Mouse (Mus musculus) ES-E14 (cell line): ENCODE results near the gene Aqp9. TPM values are rescaled to one million over a fixed set of nuclear protein-coding genes. Genes with fewer than 3 reads are reported as not detected.

ENCODE experiments used
- DNase-seq: peaks from one replicate; pipeline ENCODE4 v3.0.0-alpha.2; 2013; ENCODE audit warnings: low read depth, low spot score
- H3K27ac ChIP-seq: 2 replicates; pipeline ENCODE4 v1.5.1; 2012; ENCODE audit warnings: low read depth, mild to moderate bottlenecking, low read length, moderate library complexity, mixed read lengths; ENCODE audit not compliant: poor library complexity, insufficient read depth, severe bottlenecking
- H3K36me3 ChIP-seq: 2 replicates; pipeline ENCODE4 v1.6.1; 2012; ENCODE audit warnings: mild to moderate bottlenecking, low read length, moderate library complexity, mixed read lengths; ENCODE audit not compliant: control insufficient read depth, poor library complexity, insufficient read depth, severe bottlenecking
- H3K4me1 ChIP-seq, 2 experiments: fragments of 150-350 bp in 1 of 2; sonication (generic) in 1 of 2; 2 replicates each; pipeline ENCODE4 v1.6.1; 2012; ENCODE audit warnings: low read length in 2 of 2, mild to moderate bottlenecking in 1 of 2, mixed read lengths in 1 of 2; ENCODE audit not compliant: control insufficient read depth in 2 of 2, insufficient read depth in 2 of 2, poor library complexity in 1 of 2
- H3K4me3 ChIP-seq, 2 experiments: fragments of 150-350 bp in 1 of 2; sonication (generic) in 1 of 2; 2 replicates each; pipeline ENCODE4 v1.5.1; 2012; ENCODE audit warnings: low read length in 2 of 2, low read depth in 1 of 2, mild to moderate bottlenecking in 1 of 2, mixed read lengths in 1 of 2; ENCODE audit not compliant: insufficient read depth in 1 of 2, poor library complexity in 1 of 2, severe bottlenecking in 1 of 2
- H3K9ac ChIP-seq: 2 replicates; pipeline ENCODE4 v1.6.1; 2012; ENCODE audit warnings: low read depth, mild to moderate bottlenecking, low read length, mixed read lengths; ENCODE audit not compliant: poor library complexity, insufficient read depth, severe bottlenecking
- H3K9me3 ChIP-seq: fragments of 150-350 bp; sonication (generic); 2 replicates; pipeline ENCODE4 v1.6.1; 2012; ENCODE audit warnings: low read depth, mild to moderate bottlenecking, low read length; ENCODE audit not compliant: control insufficient read depth, insufficient read depth
- CHD2 ChIP-seq: IDR thresholded peaks from 2 replicates; pipeline ENCODE4 v1.6.1; 2014; ENCODE audit warnings: mild to moderate bottlenecking, low read depth, low read length, inconsistent platforms
- HCFC1 ChIP-seq: IDR thresholded peaks from 2 replicates; pipeline ENCODE4 v1.6.1; 2012; ENCODE audit warnings: low read length, inconsistent platforms, borderline replicate concordance; ENCODE audit not compliant: insufficient read depth
- MAFK ChIP-seq: IDR thresholded peaks from 2 replicates; pipeline ENCODE4 v1.6.1; 2014; ENCODE audit warnings: mild to moderate bottlenecking, low read depth, low read length, inconsistent platforms; ENCODE audit not compliant: insufficient read depth
- ZC3H11A ChIP-seq: IDR thresholded peaks from 2 replicates; pipeline ENCODE4 v1.6.1; 2012; ENCODE audit warnings: low read depth, mild to moderate bottlenecking, inconsistent platforms, low read length, borderline replicate concordance
- ZNF384 ChIP-seq: IDR thresholded peaks from 2 replicates; pipeline ENCODE4 v1.6.1; 2012; ENCODE audit warnings: low read depth, low read length, inconsistent platforms
- in situ Hi-C, 2 experiments: fragments of 600-800 bp; cut with MboI; formaldehyde crosslinking; loops; one replicate each; pipeline ENCODE4 v1.15.1; 2025; ENCODE audit warnings: low sequenced_read_pairs in 2 of 2, inconsistent platforms in 1 of 2; ENCODE audit not compliant: unreplicated experiment in 2 of 2
- total RNA-seq: library from RNA; depleted of rRNA; stranded (reverse); fragments of 300-350 nt; gene quantifications from 2 replicates; pipeline ENCODE4 v1.2.3, GENCODE M21; 2012

Gene Aqp9
- total RNA-seq, 1 experiment: 0.09 TPM

GRCm38 (mm10) chr9:71165510-71165909, 3.0 kb downstream of the Aqp9 start:
- in situ Hi-C loops: no loop called here
- no peaks in the 10 kb centered on the region for H3K36me3 ChIP-seq
- no peak overlapping the region for H3K9ac ChIP-seq
- H3K27ac ChIP-seq: no peak overlapping the region
- H3K4me1 ChIP-seq: no peaks in the 10 kb centered on the region; a peak in 1 of 4 replicates
- TF ChIP-seq CHD2 (no peak), HCFC1 (no peak), ZC3H11A (no peak), MAFK (no peak), ZNF384 (no peak)
- DNase-seq: no peak
- H3K9me3 ChIP-seq: no peaks in the 10 kb centered on the region
- H3K4me3 ChIP-seq: no peak overlapping the region

DNA sequence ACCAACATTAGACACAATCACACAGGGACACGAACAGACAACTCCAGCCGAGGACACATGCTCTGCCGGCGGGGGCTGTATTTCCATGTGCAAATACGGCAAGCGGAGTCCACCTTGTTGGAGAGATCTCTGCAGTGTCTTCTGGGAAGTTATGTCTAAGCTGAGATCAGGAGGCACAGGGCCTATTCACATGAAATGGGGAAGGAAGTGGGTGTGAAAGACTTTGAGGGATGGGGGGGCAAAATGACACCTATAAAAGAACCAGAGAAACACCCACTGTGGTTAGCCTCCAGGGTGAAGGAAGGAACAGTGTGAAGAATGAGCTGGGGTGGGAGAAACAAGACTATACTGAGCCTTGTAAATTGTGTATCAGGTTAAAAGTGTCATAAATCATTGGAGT, 3.4 kb downstream of the Aqp9 start:
- no peak overlapping the region for H3K4me3 ChIP-seq
- TF ChIP-seq HCFC1 (no peak), ZNF384 (no peak), CHD2 (no peak), MAFK (no peak), ZC3H11A (no peak)
- in situ Hi-C loops: no loop called here
- no peak overlapping the region for H3K9ac ChIP-seq
- no peaks in the 10 kb centered on the region for H3K36me3 ChIP-seq
- H3K4me1 ChIP-seq: no peaks in the 10 kb centered on the region; a peak in 1 of 4 replicates
- H3K9me3 ChIP-seq: no peaks in the 10 kb centered on the region
- no peak overlapping the region for H3K27ac ChIP-seq
- no peak for DNase-seq

- in situ Hi-C loops: no loop called here
Measured at GRCm38 (mm10) chr9:71164353-71164752, 4.1 kb downstream of the Aqp9 start.

DNA sequence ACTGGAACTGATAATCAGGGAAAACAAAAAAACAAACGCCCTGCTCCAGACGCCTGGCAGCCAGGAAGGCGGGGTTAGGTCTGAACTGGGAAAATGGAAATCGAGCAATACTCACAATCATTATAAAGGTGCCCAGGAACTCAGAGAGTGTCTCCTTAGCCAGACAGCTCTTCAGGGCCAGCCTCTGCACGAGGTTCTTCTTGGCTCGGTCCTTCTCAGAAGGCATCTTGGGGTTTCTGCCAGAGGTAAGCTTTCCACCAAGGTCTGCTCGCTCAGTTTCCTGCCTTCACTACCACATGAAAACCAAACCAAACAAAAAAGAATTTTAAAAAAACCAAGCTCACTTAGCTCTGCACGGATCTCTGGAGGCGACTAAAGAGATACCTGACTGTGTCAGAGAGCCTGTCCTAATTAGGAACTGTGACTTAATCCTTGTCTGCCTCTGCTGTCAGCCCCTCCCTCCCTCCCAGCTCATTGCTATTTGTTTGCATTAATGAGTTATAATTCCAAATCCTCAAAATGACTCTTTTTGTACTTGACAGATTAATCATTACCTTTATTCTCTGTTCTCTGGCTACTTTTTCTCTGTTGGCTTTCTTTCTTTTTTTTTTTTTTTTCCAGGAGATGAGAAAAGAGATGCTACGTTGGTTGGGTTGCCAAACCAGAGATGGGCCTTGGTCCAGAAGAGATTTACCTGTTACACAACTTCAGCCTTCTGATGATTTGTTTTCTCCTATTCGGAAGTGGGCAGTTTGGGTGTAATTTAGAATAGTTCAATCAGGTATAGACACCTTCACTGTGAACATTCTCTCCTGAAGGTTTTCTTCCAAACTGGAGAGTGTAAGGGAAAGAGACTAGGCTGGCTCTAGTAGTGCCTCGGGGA, 5.4 kb downstream of the Aqp9 start:
- Histone ChIP-seq H3K36me3 (no peaks in the 10 kb centered on the region), H3K9me3 (no peaks in the 10 kb centered on the region), H3K9ac (no peak overlapping the region), H3K4me3 (no peak overlapping the region), H3K27ac (no peak overlapping the region), H3K4me1 (peaks cover 0 to 5% of the 10 kb centered on the region in 2 experiments; a peak in 1 of 4 replicates)
- TF ChIP-seq HCFC1 (no peak), ZNF384 (no peak), MAFK (no peak), ZC3H11A (no peak), CHD2 (no peak)
- in situ Hi-C loops: no loop called here
- DNase-seq: no peak

More at GRCm38 (mm10) chr9:71164353-71164752, 4.1 kb downstream of the Aqp9 start:
- H3K9ac ChIP-seq: no peak overlapping the region
- H3K9me3 ChIP-seq: no peaks in the 10 kb centered on the region
- H3K27ac ChIP-seq: no peak overlapping the region
- H3K36me3 ChIP-seq: no peaks in the 10 kb centered on the region
- TF ChIP-seq ZNF384 (no peak), CHD2 (no peak), HCFC1 (no peak), ZC3H11A (no peak), MAFK (no peak)
- no peaks in the 10 kb centered on the region; a peak in 1 of 4 replicates for H3K4me1 ChIP-seq
- no peak overlapping the region for H3K4me3 ChIP-seq
- DNase-seq: no peak
